20 mouse cellular contexts compared by ENCODE assay signal in the genomic region with DNA sequence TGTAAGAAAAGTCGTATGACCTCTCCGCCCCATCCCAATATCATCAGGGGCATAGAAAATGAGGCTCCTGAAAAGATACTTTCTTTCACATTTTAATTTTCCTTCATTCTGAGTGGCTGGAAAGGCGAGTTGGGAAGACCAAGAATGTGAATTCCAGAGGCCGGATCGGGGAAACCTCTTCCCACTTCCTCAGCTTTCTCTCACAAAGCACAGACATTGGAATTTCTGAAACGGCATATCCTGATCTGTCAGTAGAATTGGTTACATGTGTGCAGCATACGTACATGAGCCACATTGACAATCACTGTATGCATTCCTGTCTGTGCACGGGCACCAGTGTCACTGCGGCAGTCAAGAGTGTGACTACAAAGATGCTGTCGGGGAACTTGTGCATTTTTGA. TPM values are rescaled to one million over a fixed set of nuclear protein-coding genes. Genes with fewer than 3 reads are reported as not detected.
DNase-seq lines count a peak whose midpoint lies in the region; ATAC-seq and TF ChIP-seq lines count a peak whose summit lies in the region.
"Had no signal": no experiment of that assay in that cellular context is flagged by ENCODE, and none has a peak within 500 bp of the region (broad histone marks: within the 10 kb centered on the region; RNA-seq: fewer than 3 reads in every experiment).

No protein-coding gene starts in this region.

- no peak overlapping the region for H3K4me3 ChIP-seq in limb, embryonic 13.5 days
- no peak overlapping the region for H3K4me3 ChIP-seq in limb, embryonic 10.5 days
- H3K4me3 ChIP-seq in limb, embryonic 14.5 days (replicated peaks; ENCODE audit: low read length), result no peak overlapping the region
- H3K4me3 ChIP-seq: erythroblast, embryonic 14.5 days; forebrain, embryonic 10.5 days had no signal

- peak; percentile 66 for DNase-seq in heart, adult 11 months
- DNase-seq in heart, postnatal 4 days, result no peak
- no peak for DNase-seq in limb, embryonic 10.5 days (ENCODE audit: low spot score)
- DNase-seq in limb, embryonic 14.5 days (ENCODE audit: low spot score), result peak; percentile 55
- no peak for DNase-seq in urinary bladder, postnatal 25 days (ENCODE audit: low spot score)
- DNase-seq: adrenal gland, postnatal 10 days; cerebellum, adult 11-12 months; cerebellum, adult 9-10 months; cerebellum, postnatal 25 days; gastrocnemius, postnatal 36 days; heart, adult 18-20 months had no signal

- H3K4me2 ChIP-seq in limb, embryonic 13.5 days (replicated peaks), result no peak overlapping the region
- H3K4me2 ChIP-seq in limb, embryonic 14.5 days (replicated peaks; ENCODE audit: low read depth, low read length, severe bottlenecking), result no peak overlapping the region
- H3K4me2 ChIP-seq: heart, embryonic 11.5 days had no signal

- peaks cover 45% of the 10 kb centered on the region for H3K36me3 ChIP-seq in limb, embryonic 13.5 days
- H3K36me3 ChIP-seq in limb, embryonic 10.5 days, result peaks cover 6% of the 10 kb centered on the region; the same call in 1 of the 2 replicates
- H3K36me3 ChIP-seq in limb, embryonic 14.5 days (ENCODE audit: control insufficient read depth, insufficient read depth, low read length), result peaks cover 12% of the 10 kb centered on the region

- WGBS in limb, embryonic 13.5 days, result 76% methylated on average over 10 of the region's 10 CpGs
- 90% methylated on average over 10 of the region's 10 CpGs for WGBS in limb, embryonic 10.5 days
- WGBS in limb, embryonic 14.5 days, result 73% methylated on average over 10 of the region's 10 CpGs

- peaks cover 13% of the 10 kb centered on the region; the same call in 1 of the 2 replicates for H3K4me1 ChIP-seq in limb, embryonic 13.5 days
- no peaks in the 10 kb centered on the region for H3K4me1 ChIP-seq in limb, embryonic 10.5 days
- H3K4me1 ChIP-seq in limb, embryonic 14.5 days (ENCODE audit: control insufficient read depth, insufficient read depth, low read length), result peaks cover 11% of the 10 kb centered on the region; the same call in 1 of the 2 replicates
- H3K4me1 ChIP-seq: forebrain, embryonic 10.5 days had no signal

- H3K9ac ChIP-seq in limb, embryonic 13.5 days, result no peak overlapping the region
- no peak overlapping the region for H3K9ac ChIP-seq in limb, embryonic 14.5 days (ENCODE audit: low read depth, low read length, severe bottlenecking)

- TF ChIP-seq POLR2A in limb, embryonic 14.5 days (IDR thresholded peaks at IDR 0.05; ENCODE audit: borderline replicate concordance, extremely low read depth, insufficient read depth, insufficient read length), result no peak

- no peak for ATAC-seq in limb, embryonic 13.5 days (ENCODE audit: low FRiP score, low read depth)
- no peak for ATAC-seq in limb, embryonic 14.5 days (ENCODE audit: low FRiP score, low read depth)
- no peak for ATAC-seq in cerebellum, adult (ENCODE audit: insufficient number of reproducible peaks, low FRiP score, low TSS enrichment)
- ATAC-seq: forebrain, embryonic 14.5 days; hindbrain, embryonic 16.5 days; inflammation-experienced regulatory T-cells, adult 6 months; intestine, postnatal 0 days had no signal

- H3K27me3 ChIP-seq in limb, embryonic 13.5 days, result no peaks in the 10 kb centered on the region
- no peaks in the 10 kb centered on the region for H3K27me3 ChIP-seq in limb, embryonic 10.5 days (ENCODE audit: low read depth, poor library complexity, severe bottlenecking)
- no peaks in the 10 kb centered on the region for H3K27me3 ChIP-seq in limb, embryonic 14.5 days (ENCODE audit: control insufficient read depth, insufficient read depth, low read length)

- peak overlapping the region; percentile 39 for H3K27ac ChIP-seq in limb, embryonic 13.5 days
- no peak overlapping the region for H3K27ac ChIP-seq in limb, embryonic 10.5 days
- H3K27ac ChIP-seq in limb, embryonic 14.5 days (replicated peaks; ENCODE audit: low read depth, low read length), result 0 out of 2 replicates have a peak overlapping the region, but pooled peaks have one; percentile 35
- H3K27ac ChIP-seq: forebrain, embryonic 10.5 days had no signal

- no peaks in the 10 kb centered on the region for H3K9me3 ChIP-seq in limb, embryonic 13.5 days
- H3K9me3 ChIP-seq in limb, embryonic 10.5 days (replicated peaks), result no peaks in the 10 kb centered on the region
- H3K9me3 ChIP-seq in limb, embryonic 14.5 days (ENCODE audit: control insufficient read depth, low read length), result no peaks in the 10 kb centered on the region
- H3K9me3 ChIP-seq: forebrain, embryonic 10.5 days had no signal

RNA-seq across cellular contexts. Expression of a gene that starts 11.3 kb away (rescaled TPM):
- 10 to 100 TPM; 76.5 to 84.4 TPM for total RNA-seq in heart, postnatal 4 days (2021)
- polyA plus RNA-seq in limb, embryonic 13.5 days (2015; fragmentation: Nextera tagmentation; extraction: Ambion mirVana), result 13.3 and 14.8 TPM in 2 replicates
- polyA plus RNA-seq in limb, embryonic 10.5 days (2016; fragmentation: Nextera tagmentation; extraction: Ambion mirVana), result 2.5 and 3.6 TPM in 2 replicates
- polyA plus RNA-seq in limb, embryonic 14.5 days (2012; rRNA removed), result 23.9 and 25.8 TPM in 2 replicates
- polyA plus RNA-seq in limb, embryonic 14.5 days (2014; fragmentation: Nextera tagmentation; extraction: Ambion mirVana), result 9.6 and 10.9 TPM in 2 replicates
- polyA plus RNA-seq: inflammation-experienced regulatory T-cells, adult 6 months had no signal

Comparison
In these comparisons a context has a peak if more than half of its experiments do, and no peak if none do; other contexts are left out.
1. DNase-seq: peak in heart, adult 11 months (single experiment) and limb, embryonic 14.5 days (single experiment); none in heart, postnatal 4 days (single experiment), limb, embryonic 10.5 days (single experiment) and urinary bladder, postnatal 25 days (single experiment).